In the genomic region with DNA sequence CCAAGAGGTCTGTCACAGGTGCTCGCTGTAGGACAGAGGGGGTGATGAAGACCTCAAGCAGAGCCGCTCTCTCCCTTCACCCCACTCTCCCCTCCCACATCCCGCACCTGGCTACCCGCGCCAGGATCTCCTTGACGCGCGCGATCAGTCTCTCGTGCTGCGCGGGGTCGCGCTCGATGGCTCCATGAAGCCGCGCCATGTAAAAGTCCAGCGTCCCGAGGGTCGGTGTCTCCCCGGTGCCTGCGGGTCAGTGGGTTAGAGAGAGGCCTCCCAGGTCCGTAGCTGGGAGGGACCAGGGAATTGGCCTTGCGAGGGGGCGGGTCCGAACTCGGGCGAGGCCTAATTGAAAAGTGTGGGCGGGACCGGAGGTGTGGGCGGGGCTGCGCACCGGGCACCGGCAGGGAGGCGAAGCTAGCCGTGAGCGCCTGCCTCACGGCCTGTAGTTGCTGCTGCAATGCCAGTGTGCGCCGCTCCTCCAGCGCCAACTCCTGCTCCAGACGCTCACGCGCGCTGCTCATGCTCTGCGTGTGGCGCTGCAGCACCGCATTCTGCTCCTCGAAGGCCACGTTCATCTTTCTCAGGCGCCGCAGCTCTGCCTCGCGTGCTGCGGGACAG, we compare ENCODE assay signal across 8 mouse cellular contexts. TPM values are rescaled to one million over a fixed set of nuclear protein-coding genes. Genes with fewer than 3 reads are reported as not detected.
DNase-seq lines count a peak whose midpoint lies in the region; ATAC-seq and TF ChIP-seq lines count a peak whose summit lies in the region.

No protein-coding gene starts in this region.

- H3K9ac ChIP-seq in ES-Bruce4 (ENCODE audit: low read depth, poor library complexity, severe bottlenecking): peak overlapping the region; percentile 1; the same call in 1 of the 2 replicates
- no peak overlapping the region for H3K9ac ChIP-seq in embryonic facial prominence, embryonic 15.5 days
- peak overlapping the region; percentile 35; the same call in 1 of the 2 replicates for H3K9ac ChIP-seq in intestine, embryonic 15.5 days
- H3K9ac ChIP-seq in liver, embryonic 14.5 days (replicated peaks): no peak overlapping the region

- TF ChIP-seq POLR2A in ES-Bruce4 (IDR thresholded peaks at IDR 0.05; ENCODE audit: insufficient read depth, low read length): peak; percentile 72

- peaks cover 7% of the 10 kb centered on the region for H3K27me3 ChIP-seq in ES-Bruce4 (ENCODE audit: control insufficient read depth, insufficient read depth, low read length, poor library complexity, severe bottlenecking)
- H3K27me3 ChIP-seq in embryonic facial prominence, embryonic 15.5 days: peaks cover 33% of the 10 kb centered on the region
- H3K27me3 ChIP-seq in intestine, embryonic 15.5 days (replicated peaks): peaks cover 13% of the 10 kb centered on the region
- H3K27me3 ChIP-seq in liver, embryonic 14.5 days (ENCODE audit: control insufficient read depth, insufficient read depth, low read length): peaks cover 40% of the 10 kb centered on the region

- 0 out of 2 replicates have a peak, but pooled peaks cover 3% of the 10 kb centered on the region for H3K36me3 ChIP-seq in ES-Bruce4 (ENCODE audit: control insufficient read depth, insufficient read depth, low read length, poor library complexity, severe bottlenecking)
- peaks cover 13% of the 10 kb centered on the region for H3K36me3 ChIP-seq in embryonic facial prominence, embryonic 15.5 days
- 0 out of 2 replicates have a peak, but pooled peaks cover 9% of the 10 kb centered on the region for H3K36me3 ChIP-seq in intestine, embryonic 15.5 days
- peaks cover 4% of the 10 kb centered on the region for H3K36me3 ChIP-seq in liver, embryonic 14.5 days (replicated peaks; ENCODE audit: control insufficient read depth, insufficient read depth, low read depth)

- 14% methylated on average over 55 of the region's 55 CpGs for WGBS in embryonic facial prominence, embryonic 15.5 days
- WGBS in intestine, embryonic 15.5 days: 15% methylated on average over 54 of the region's 55 CpGs
- 10% methylated on average over 55 of the region's 55 CpGs for WGBS in liver, embryonic 14.5 days (ENCODE audit: insufficient replicate concordance)

- H3K4me2 ChIP-seq in embryonic facial prominence, embryonic 15.5 days (replicated peaks): peak overlapping the region; percentile 41
- peak overlapping the region; percentile 70 for H3K4me2 ChIP-seq in intestine, embryonic 15.5 days (replicated peaks)
- peak overlapping the region; percentile 63 for H3K4me2 ChIP-seq in liver, embryonic 14.5 days (ENCODE audit: low read depth)

- ATAC-seq in embryonic facial prominence, embryonic 15.5 days (ENCODE audit: insufficient number of reproducible peaks, low FRiP score, low TSS enrichment, low read depth): no peak
- peak; percentile 37 for ATAC-seq in intestine, embryonic 15.5 days
- ATAC-seq in liver, embryonic 14.5 days (ENCODE audit: insufficient read depth): peak; percentile 5; the same call in 1 of the 2 replicates

- H3K4me3 ChIP-seq in ES-Bruce4 (ENCODE audit: low read depth, low read length): peak overlapping the region; percentile 46
- H3K4me3 ChIP-seq in embryonic facial prominence, embryonic 15.5 days (replicated peaks): peak overlapping the region; percentile 24
- peak overlapping the region; percentile 31 for H3K4me3 ChIP-seq in intestine, embryonic 15.5 days (replicated peaks)
- peak overlapping the region; percentile 4 to 29; a peak in 3 of 4 replicates for H3K4me3 ChIP-seq in liver, embryonic 14.5 days (ENCODE audit: insufficient read depth in 1 of 2, low read depth in 2 of 2, low read length in 2 of 2)

- peaks cover 2% of the 10 kb centered on the region for H3K4me1 ChIP-seq in ES-Bruce4 (ENCODE audit: control insufficient read depth, insufficient read depth, low read length)
- peaks cover 47% of the 10 kb centered on the region for H3K4me1 ChIP-seq in embryonic facial prominence, embryonic 15.5 days
- H3K4me1 ChIP-seq in intestine, embryonic 15.5 days (replicated peaks): peaks cover 41% of the 10 kb centered on the region
- H3K4me1 ChIP-seq in liver, embryonic 14.5 days (replicated peaks; ENCODE audit: control insufficient read depth in 2 of 2, insufficient read depth in 2 of 2, low read length in 1 of 2): peaks cover 28 to 29% of the 10 kb centered on the region in 2 experiments

- no peaks in the 10 kb centered on the region for H3K9me3 ChIP-seq in ES-Bruce4 (replicated peaks; ENCODE audit: control insufficient read depth, insufficient read depth, low read length, poor library complexity, severe bottlenecking)
- H3K9me3 ChIP-seq in embryonic facial prominence, embryonic 15.5 days (replicated peaks): no peaks in the 10 kb centered on the region
- no peaks in the 10 kb centered on the region for H3K9me3 ChIP-seq in intestine, embryonic 15.5 days
- no peaks in the 10 kb centered on the region for H3K9me3 ChIP-seq in liver, embryonic 14.5 days (ENCODE audit: control insufficient read depth, low read length)

- TF ChIP-seq CTCF in ES-Bruce4 (IDR thresholded peaks at IDR 0.05; ENCODE audit: low read depth, low read length): no peak
- peak; percentile 61 for TF ChIP-seq CTCF in liver, embryonic 14.5 days (IDR thresholded peaks at IDR 0.05; ENCODE audit: low read depth)

- DNase-seq in T-cell, adult 2 months (ENCODE audit: low spot score): peak; percentile 50
- DNase-seq in liver, embryonic 14.5 days (ENCODE audit: low read depth in 3 of 3, low spot score in 3 of 3): peak; percentile 56 to 68 (median 62)
- peak; percentile 50 for DNase-seq in naive thymus-derived CD4-positive, alpha-beta T cell, adult 2 months (ENCODE audit: low read depth)
- DNase-seq in telencephalon, adult 2 months (ENCODE audit: low read depth, low spot score): peak; percentile 40
- DNase-seq in layer of hippocampus, adult 18-20 months (ENCODE audit: low spot score in 2 of 2): no peak

- H3K27ac ChIP-seq in ES-Bruce4 (ENCODE audit: insufficient read depth, low read length): no peak overlapping the region
- H3K27ac ChIP-seq in embryonic facial prominence, embryonic 15.5 days (replicated peaks): 0 out of 2 replicates have a peak overlapping the region, but pooled peaks have one; percentile 23
- peak overlapping the region; percentile 59; the same call in 1 of the 2 replicates for H3K27ac ChIP-seq in intestine, embryonic 15.5 days
- H3K27ac ChIP-seq in liver, embryonic 14.5 days: no peak overlapping the region

- no peak for TF ChIP-seq EP300 in ES-Bruce4 (IDR thresholded peaks at IDR 0.05; ENCODE audit: insufficient read depth, low read depth, low read length)
- no peak for TF ChIP-seq EP300 in liver, embryonic 14.5 days (IDR thresholded peaks at IDR 0.05; ENCODE audit: low read depth)

RNA-seq across cellular contexts. Expression of a gene that starts 3.5 kb away (rescaled TPM):
- 1.0 and 1.2 TPM in 2 replicates for polyA plus RNA-seq in ES-Bruce4 (2011; ENCODE audit: insufficient read depth, insufficient read length, low read depth, missing spikeins)
- polyA plus RNA-seq in embryonic facial prominence, embryonic 15.5 days (2015; fragmentation: Nextera tagmentation; extraction: Ambion mirVana): 0.29 and 0.35 TPM in 2 replicates
- 0.06 TPM in 1 of 2 replicates, not detected in the other for polyA plus RNA-seq in intestine, embryonic 15.5 days (2015; fragmentation: Nextera tagmentation; extraction: Ambion mirVana)
- polyA plus RNA-seq in liver, embryonic 14.5 days (2012; rRNA removed): 0.01 TPM in 2 replicates
- polyA plus RNA-seq in liver, embryonic 14.5 days (2014; fragmentation: Nextera tagmentation; extraction: Ambion mirVana): not detected in 2 replicates
- 1 to 10 TPM; 1.8 TPM for total RNA-seq in layer of hippocampus, adult 18-20 months (2021)

RNA-seq across cellular contexts. Expression of a gene that starts 3.7 kb away (rescaled TPM):
- 51.8 and 57.3 TPM in 2 replicates for polyA plus RNA-seq in ES-Bruce4 (2011; ENCODE audit: insufficient read depth, insufficient read length, low read depth, missing spikeins)
- polyA plus RNA-seq in embryonic facial prominence, embryonic 15.5 days (2015; fragmentation: Nextera tagmentation; extraction: Ambion mirVana): 94.7 and 96.1 TPM in 2 replicates
- 71.2 and 71.7 TPM in 2 replicates for polyA plus RNA-seq in intestine, embryonic 15.5 days (2015; fragmentation: Nextera tagmentation; extraction: Ambion mirVana)
- 20.6 and 24.9 TPM in 2 replicates for polyA plus RNA-seq in liver, embryonic 14.5 days (2012; rRNA removed)
- polyA plus RNA-seq in liver, embryonic 14.5 days (2014; fragmentation: Nextera tagmentation; extraction: Ambion mirVana): 20.3 and 23.7 TPM in 2 replicates
- 10 to 100 TPM; 32.4 to 37.0 TPM for total RNA-seq in layer of hippocampus, adult 18-20 months (2021)

RNA-seq across cellular contexts. Expression of a gene that starts 10.7 kb away (rescaled TPM):
- 13.7 and 15.3 TPM in 2 replicates for polyA plus RNA-seq in ES-Bruce4 (2011; ENCODE audit: insufficient read depth, insufficient read length, low read depth, missing spikeins)
- 15.8 and 16.2 TPM in 2 replicates for polyA plus RNA-seq in embryonic facial prominence, embryonic 15.5 days (2015; fragmentation: Nextera tagmentation; extraction: Ambion mirVana)
- polyA plus RNA-seq in intestine, embryonic 15.5 days (2015; fragmentation: Nextera tagmentation; extraction: Ambion mirVana): 19.9 and 23.8 TPM in 2 replicates
- polyA plus RNA-seq in liver, embryonic 14.5 days (2012; rRNA removed): 8.4 and 9.3 TPM in 2 replicates
- polyA plus RNA-seq in liver, embryonic 14.5 days (2014; fragmentation: Nextera tagmentation; extraction: Ambion mirVana): 6.1 and 8.3 TPM in 2 replicates
- 10 to 100 TPM; 42.2 to 44.4 TPM for total RNA-seq in layer of hippocampus, adult 18-20 months (2021)

RNA-seq across cellular contexts. Expression of a gene that starts 18.0 kb away (rescaled TPM):
- polyA plus RNA-seq in ES-Bruce4 (2011; ENCODE audit: insufficient read depth, insufficient read length, low read depth, missing spikeins): 0.57 and 1.5 TPM in 2 replicates
- polyA plus RNA-seq in embryonic facial prominence, embryonic 15.5 days (2015; fragmentation: Nextera tagmentation; extraction: Ambion mirVana): 13.2 and 14.2 TPM in 2 replicates
- polyA plus RNA-seq in intestine, embryonic 15.5 days (2015; fragmentation: Nextera tagmentation; extraction: Ambion mirVana): 21.3 and 21.7 TPM in 2 replicates
- 2.4 and 3.1 TPM in 2 replicates for polyA plus RNA-seq in liver, embryonic 14.5 days (2012; rRNA removed)
- polyA plus RNA-seq in liver, embryonic 14.5 days (2014; fragmentation: Nextera tagmentation; extraction: Ambion mirVana): 1.9 and 3.3 TPM in 2 replicates
- total RNA-seq in layer of hippocampus, adult 18-20 months (2021): 1 to 10 TPM in 1 of 2 experiments, under 1 TPM in 1; 0.74 to 1.0 TPM

RNA-seq across cellular contexts. Expression of a gene that starts 19.1 kb away (rescaled TPM):
- polyA plus RNA-seq in ES-Bruce4 (2011; ENCODE audit: insufficient read depth, insufficient read length, low read depth, missing spikeins): not detected in 2 replicates
- polyA plus RNA-seq in embryonic facial prominence, embryonic 15.5 days (2015; fragmentation: Nextera tagmentation; extraction: Ambion mirVana): 0.73 and 1.3 TPM in 2 replicates
- polyA plus RNA-seq in intestine, embryonic 15.5 days (2015; fragmentation: Nextera tagmentation; extraction: Ambion mirVana): 1.0 and 2.2 TPM in 2 replicates
- 0.55 and 0.78 TPM in 2 replicates for polyA plus RNA-seq in liver, embryonic 14.5 days (2012; rRNA removed)
- 0.44 and 0.60 TPM in 2 replicates for polyA plus RNA-seq in liver, embryonic 14.5 days (2014; fragmentation: Nextera tagmentation; extraction: Ambion mirVana)
- total RNA-seq in layer of hippocampus, adult 18-20 months (2021): 1 to 10 TPM; 1.6 to 2.0 TPM

Comparison
In these comparisons a context has a peak if more than half of its experiments do, and no peak if none do; other contexts are left out.
1. H3K27ac ChIP-seq: peak in embryonic facial prominence, embryonic 15.5 days (single experiment) and intestine, embryonic 15.5 days (single experiment); none in ES-Bruce4 (single experiment) and liver, embryonic 14.5 days (single experiment).
2. H3K9ac ChIP-seq: peak in ES-Bruce4 (single experiment) and intestine, embryonic 15.5 days (single experiment); none in embryonic facial prominence, embryonic 15.5 days (single experiment) and liver, embryonic 14.5 days (single experiment).
3. DNase-seq: peak in T-cell, adult 2 months (single experiment), liver, embryonic 14.5 days (3 of 3), naive thymus-derived CD4-positive, alpha-beta T cell, adult 2 months (single experiment) and telencephalon, adult 2 months (single experiment); none in layer of hippocampus, adult 18-20 months (0 of 2).
4. Peak in every context shown above with its lines, with median percentiles within 50 percentile points of each other: H3K4me3 ChIP-seq and H3K4me2 ChIP-seq.